Mouse (Mus musculus) embryo, embryonic 10.5 days (tissue): ENCODE data around the gene Il20ra.
"Not testable (repeated sequence)": the region's sequence is repeated elsewhere in the genome, so short reads cannot be mapped to it uniquely, and the experiment has no call there.

Experiments
- DNase-seq: peaks from one replicate; pipeline ENCODE4 v3.0.0-alpha.2; 2015; ENCODE audit warnings: low spot score

Gene Il20ra

DNA sequence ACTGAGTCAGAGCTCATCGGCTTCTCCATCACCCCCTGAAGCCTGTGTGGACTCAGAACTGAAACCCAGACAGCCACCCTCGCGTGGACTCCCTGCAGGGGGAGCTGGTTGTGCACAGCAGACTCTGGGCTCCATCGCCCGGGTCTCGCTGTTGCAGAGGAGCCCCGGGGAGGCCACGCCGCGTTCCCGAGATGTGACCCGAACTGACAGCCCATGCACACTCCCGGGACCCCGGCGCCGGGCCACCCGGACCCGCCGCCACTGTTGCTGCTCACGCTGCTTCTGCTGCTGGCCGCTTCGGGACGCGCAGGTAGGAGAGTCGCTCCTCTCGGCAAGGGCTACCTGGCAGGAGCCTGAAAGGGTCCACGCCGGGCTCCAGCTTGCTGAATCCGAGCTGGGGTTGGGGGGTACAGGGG is at the start of gene Il20ra:
Il20ra (plus strand) TSS at position 150 of the 416 bp plus-strand sequence.
- peak; percentile 65 for DNase-seq

DNA sequence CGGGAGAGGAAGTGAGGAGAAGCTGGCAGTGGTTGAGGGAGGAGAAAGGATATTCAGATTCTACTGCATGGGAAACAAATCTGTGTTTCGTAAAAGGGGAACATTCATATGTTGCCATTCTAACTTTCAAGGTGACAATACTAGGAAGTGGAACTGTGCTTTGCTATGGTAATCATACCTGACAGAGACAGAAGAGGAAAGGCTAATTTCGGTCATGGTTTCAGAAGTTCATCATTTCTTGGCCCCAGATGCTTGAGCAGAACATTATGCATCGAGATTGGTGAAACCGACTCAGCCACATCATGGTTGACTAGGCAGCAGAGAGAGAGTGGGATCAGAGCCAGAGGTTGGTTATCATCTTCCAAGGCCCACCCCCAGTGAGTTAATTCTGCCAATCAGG is 43.4 kb upstream of the Il20ra start:
- DNase-seq: no peak

GRCm38 (mm10) chr10:19672015-19672414 is 40.4 kb upstream of the Il20ra start:
- DNase-seq: no peak

- no peak for DNase-seq
Measured at GRCm38 (mm10) chr10:19673146-19673545, 39.2 kb upstream of the Il20ra start.

GRCm38 (mm10) chr10:19687686-19688085 is 24.7 kb upstream of the Il20ra start:
- DNase-seq: no peak

DNA sequence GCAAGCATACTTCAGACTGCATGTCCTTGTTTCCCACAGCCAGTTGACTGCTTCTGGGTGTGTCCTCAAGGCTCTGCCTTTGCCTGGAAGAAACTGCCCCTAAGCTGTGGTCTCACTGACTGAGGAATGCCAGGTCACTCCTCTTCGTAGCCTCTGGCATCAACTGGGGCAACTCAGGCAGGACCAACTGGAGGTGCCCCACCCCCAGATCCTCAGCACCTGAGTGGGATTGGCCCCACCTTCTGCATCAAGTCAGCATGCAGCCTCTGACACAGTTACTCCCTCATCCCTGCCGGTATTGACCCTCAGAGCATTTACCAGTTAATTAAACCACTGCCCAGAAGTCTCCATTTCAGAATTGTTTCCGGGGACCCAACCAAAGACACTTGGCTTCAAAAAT is 21.1 kb upstream of the Il20ra start:
- DNase-seq: no peak

DNA sequence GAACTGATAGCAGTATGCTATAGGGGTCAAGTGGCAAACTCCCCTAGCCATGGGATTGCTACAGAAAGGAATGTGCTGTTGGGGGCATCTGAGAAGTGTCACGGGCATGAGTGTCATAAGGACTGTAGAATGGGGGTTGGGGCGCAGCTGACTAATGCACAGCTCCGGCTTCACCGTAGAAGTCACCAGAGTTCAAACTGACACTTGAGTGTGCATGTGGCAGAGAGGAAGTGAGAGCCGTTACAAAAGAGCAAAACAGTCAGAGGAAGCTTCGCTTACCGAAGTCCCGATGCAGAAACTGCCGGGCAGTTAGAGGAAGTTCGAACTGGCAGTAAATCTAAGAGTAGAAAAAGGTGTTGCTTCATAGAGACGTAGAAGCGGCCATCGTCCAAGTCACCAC is 20.6 kb upstream of the Il20ra start:
- DNase-seq: no peak

- DNase-seq: no peak
Measured at GRCm38 (mm10) chr10:19692332-19692731, 20.0 kb upstream of the Il20ra start.

DNA sequence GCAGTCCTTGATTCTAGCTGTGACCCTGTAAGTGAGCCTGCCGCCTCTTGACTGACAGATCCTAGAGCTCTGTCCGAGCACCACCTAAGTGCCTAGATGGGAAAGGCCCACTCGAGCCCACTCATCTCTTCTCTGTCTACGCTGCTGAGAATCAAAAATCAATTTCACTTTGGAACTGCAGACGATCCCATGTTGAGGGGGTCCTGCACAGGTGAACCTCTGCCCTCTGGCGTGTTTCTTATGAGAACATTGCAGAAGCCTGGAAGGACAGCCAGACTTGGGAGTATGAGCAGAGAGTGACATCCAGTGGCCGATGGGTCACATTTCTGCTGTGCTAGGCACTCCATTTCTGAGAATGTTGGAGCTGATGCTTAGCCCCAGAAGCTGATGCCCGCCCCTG is 19.4 kb upstream of the Il20ra start:
- DNase-seq: peak; percentile 65

DNA sequence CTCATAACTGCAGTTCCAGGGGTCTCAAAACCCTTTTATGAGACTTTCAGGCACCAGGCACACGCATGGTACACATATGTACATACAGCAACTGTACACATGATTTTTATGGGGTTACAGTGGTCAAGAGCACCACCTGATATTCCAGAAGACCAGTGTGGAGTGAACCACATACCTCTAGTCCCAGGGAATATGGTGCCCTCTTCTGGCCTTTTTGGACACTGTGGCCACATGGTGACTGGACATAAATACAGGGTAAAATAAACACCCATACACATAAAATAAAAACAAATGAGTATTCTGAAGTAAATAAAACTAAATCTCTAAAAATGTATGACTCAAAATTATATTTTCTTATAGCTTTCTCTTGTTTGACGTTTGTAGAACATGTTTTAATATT is 18.7 kb upstream of the Il20ra start:
- peak; percentile 58 for DNase-seq

- DNase-seq: no peak
Measured at GRCm38 (mm10) chr10:19699331-19699730, 13.0 kb upstream of the Il20ra start.

- DNase-seq: no peak
Measured at GRCm38 (mm10) chr10:19704445-19704844, 7.9 kb upstream of the Il20ra start.

DNA sequence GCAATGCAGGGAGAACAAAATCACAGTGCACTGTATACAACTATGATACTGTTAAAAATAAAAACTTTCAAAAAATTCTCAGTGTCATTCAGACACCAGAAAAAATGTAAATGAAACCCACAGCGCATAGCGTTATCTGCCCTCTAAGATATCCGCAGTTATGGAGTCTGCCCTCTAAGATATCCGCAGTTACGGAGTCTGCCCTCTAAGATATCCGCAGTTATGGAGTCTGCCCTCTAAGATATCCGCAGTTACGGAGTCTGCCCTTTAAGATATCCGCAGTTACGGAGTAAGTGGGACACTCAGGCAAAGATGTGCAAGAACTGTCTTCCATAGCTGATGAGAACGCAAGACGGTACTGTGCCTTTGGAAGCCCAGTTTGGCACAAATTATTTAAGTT is 4.6 kb upstream of the Il20ra start:
- DNase-seq: no peak

DNA sequence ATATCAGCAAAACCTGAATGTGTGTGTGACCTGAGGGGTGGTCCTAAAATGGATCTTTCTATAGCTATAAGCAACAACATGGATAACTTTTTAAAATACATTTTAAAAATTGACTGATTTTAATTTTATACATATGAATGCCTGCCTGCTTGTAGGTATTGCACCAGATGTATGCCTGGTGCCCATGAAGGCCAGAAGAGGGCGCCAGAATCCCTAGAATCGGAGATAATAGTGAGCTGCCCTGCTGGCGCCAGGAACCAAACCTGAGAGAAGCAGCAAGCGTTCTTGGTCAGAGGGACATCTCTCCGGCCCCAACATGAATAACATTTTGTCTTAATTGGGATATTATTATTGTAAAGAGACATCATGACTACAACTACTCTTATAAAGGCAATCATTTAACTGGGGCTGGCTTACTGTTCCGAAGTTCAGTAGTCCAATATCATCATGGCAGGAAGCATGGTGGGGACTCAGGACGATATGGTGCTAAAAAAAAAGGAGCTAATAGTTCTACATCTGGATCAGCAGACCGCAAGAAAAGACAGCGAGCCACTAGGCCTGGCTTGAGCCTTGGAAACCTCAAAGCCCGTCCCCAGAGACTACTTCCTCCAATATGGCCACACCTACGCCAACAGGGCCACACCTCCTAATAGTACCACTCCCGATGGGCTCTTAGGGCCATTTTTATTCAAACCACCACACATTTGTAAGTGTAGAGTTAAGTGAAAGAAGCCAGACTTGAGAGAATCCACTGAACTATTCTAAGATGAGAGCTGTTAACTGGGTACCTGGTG is 3.9 kb upstream of the Il20ra start:
- DNase-seq: peak; percentile 77

DNA sequence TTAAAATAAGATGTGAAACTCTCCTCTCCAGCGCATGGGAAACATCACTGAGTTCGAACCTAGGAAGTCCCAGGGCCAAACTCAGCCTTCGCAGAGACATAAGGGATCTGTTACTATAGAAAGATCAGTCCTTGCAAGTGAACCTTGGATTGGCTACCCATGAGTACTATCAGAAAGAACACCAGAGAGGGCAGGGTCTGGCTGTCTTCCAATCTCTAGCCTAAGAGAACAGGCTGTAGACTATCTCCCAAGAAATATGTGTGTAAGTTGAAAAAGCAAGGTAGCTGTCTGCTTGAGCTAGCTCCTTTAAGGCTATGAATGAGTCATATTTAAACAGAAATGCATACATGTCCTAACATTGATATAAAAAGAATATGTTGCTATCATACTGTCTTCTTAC is 1.4 kb upstream of the Il20ra start:
- no peak for DNase-seq

DNA sequence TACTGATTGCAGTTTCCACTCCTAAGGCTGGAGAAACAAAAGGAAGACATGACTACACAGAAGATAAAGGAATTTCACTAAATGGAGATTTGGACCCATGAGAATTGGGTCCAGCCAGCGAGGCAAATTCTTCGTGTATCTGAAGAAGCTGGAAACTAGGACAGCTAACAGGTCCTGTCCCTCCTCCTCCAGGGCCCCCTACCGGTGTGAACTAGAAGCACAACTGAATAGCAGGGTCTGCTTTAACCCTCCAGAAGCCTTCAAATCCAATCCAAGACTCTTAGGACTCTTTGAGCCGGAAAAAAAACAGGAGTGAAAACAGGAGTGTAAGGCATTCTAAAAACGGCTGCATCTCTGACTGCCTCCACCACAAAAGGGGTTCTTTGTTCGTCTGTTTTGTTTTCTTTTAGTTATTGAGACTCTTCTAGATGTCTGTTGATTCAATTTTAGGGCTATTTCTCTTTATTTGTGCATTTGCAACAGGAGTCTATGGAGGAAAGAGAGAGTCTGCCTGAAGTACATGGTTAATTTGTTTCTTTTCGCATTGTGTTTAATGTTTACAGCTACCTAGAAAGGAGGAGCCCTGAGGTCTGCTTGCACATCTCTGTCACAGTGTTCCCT is 709 bp upstream of the Il20ra start:
- DNase-seq: peak; percentile 38

- DNase-seq: no peak
Measured at GRCm38 (mm10) chr10:19718627-19719026, 6.3 kb downstream of the Il20ra start.

- DNase-seq: no peak
Measured at GRCm38 (mm10) chr10:19722320-19722719, 9.9 kb downstream of the Il20ra start.

GRCm38 (mm10) chr10:19724158-19724832 is 11.9 kb downstream of the Il20ra start:
- no peak for DNase-seq

GRCm38 (mm10) chr10:19738442-19738841 is 26.1 kb downstream of the Il20ra start:
- DNase-seq: not testable (repeated sequence)

DNA sequence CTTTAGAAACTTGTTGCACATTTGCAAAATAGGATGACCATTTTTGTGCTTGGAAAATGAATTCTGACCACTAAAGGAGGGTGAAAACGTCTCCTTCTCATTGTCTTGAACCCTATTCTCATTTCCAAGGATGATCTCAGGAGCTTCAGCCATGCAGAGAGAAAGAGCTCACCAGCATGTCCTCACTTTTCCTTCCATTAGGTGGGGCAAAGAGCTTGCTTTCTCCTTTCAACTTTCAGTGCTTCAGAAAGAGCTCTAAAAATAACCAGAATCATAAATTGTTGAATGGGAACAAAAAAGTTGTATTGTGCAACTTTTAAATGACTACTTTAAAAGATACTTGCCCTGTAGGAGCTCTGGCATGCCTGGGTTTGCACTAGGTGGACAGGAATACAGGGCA is 33.3 kb downstream of the Il20ra start:
- no peak for DNase-seq

DNA sequence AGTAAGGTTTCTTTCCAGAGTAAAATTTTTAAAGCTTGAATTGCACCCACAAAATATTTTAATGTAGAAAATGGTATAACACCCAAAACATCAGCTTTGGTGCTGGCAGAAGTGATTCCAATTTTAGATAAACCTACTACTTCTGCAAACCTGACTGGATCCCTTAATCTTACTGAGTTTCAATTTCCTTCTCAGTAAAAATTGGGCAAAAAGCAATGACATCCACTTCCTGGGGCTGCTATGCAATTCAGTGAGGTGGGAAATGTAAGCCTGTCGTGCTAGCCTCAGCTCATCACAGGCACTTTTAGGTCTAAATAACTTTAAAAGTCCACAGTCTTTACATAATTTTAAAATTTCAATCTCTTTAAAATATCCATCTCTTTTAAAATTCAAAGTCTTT is 33.8 kb downstream of the Il20ra start:
- DNase-seq: no peak

DNA sequence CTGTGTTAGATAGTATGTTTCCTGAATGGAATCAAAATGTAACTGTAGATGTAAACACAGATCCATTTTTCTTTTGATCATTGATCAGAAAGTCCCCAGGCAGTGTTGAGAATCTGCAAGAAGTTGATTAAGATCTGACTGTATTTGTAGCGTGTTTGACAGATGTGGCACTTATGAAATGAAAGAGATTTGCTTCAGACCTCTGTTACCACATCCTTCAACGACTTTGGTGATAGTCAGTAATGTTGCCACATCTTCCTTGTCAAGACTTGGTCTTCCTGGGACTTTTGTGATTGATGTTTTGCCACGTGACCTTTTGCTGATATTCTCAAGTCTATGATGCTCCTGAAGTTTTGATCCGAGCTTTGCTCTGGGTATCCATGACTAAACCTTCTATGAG is 35.3 kb downstream of the Il20ra start:
- no peak for DNase-seq
